Comparison of ENCODE assay signal across 23 mouse cellular contexts in genomic region chr2:48349794-48350193, GRCm38 (mm10).
A peak's percentile ranks its signal among the peaks of the same experiment; 100 is the strongest.
DNase-seq lines count a peak whose midpoint lies in the region; ATAC-seq lines count a peak whose summit lies in the region.
"Had no signal": no experiment of that assay in that cellular context is flagged by ENCODE, and none has a peak within 500 bp of the region (broad histone marks: within the 10 kb centered on the region; RNA-seq: fewer than 3 reads in every experiment).

No protein-coding gene starts in this region.

- WGBS in lung, embryonic 15.5 days: 36% methylated on average over 3 of the region's 3 CpGs

- H3K36me3 ChIP-seq in lung, embryonic 15.5 days: no peaks in the 10 kb centered on the region
- H3K36me3 ChIP-seq: G1E; heart, embryonic 12.5 days; limb, embryonic 13.5 days; midbrain, embryonic 15.5 days had no signal

- no peak for DNase-seq in lung, postnatal 10 days
- DNase-seq in CD4-positive, CD25-positive, alpha-beta regulatory T cell, adult 2 months (ENCODE audit: low read depth, low spot score): peak; percentile 35
- DNase-seq in naive thymus-derived CD4-positive, alpha-beta T cell, adult 2 months (ENCODE audit: low read depth): peak; percentile 50
- no peak for DNase-seq in frontal cortex, postnatal 25 days (ENCODE audit: low spot score in 2 of 2)
- DNase-seq in heart, postnatal 10 days: no peak
- DNase-seq: adrenal gland, postnatal 25 days; cerebellum, adult 8-10 months; cerebellum, postnatal 25 days; gastrocnemius, postnatal 36 days; heart, adult 2 months; kidney, adult 2 months; kidney, postnatal 36 days; right cerebral cortex, adult 18-20 months; thymus, adult 2 months had no signal

- intact Hi-C loops in heart, postnatal 10 days (cut with DNase I): no loop called here

- H3K9ac ChIP-seq in lung, embryonic 15.5 days: no peak overlapping the region
- H3K9ac ChIP-seq: heart, embryonic 12.5 days; hindbrain, embryonic 14.5 days; limb, embryonic 13.5 days; midbrain, embryonic 15.5 days had no signal

- no peaks in the 10 kb centered on the region for H3K27me3 ChIP-seq in lung, embryonic 15.5 days
- H3K27me3 ChIP-seq: heart, embryonic 12.5 days; limb, embryonic 13.5 days; midbrain, embryonic 15.5 days had no signal

- H3K4me3 ChIP-seq in lung, embryonic 15.5 days: no peak overlapping the region
- H3K4me3 ChIP-seq: heart, adult 2 months; heart, embryonic 12.5 days; limb, embryonic 13.5 days; midbrain, embryonic 15.5 days had no signal

- no peak overlapping the region for H3K4me2 ChIP-seq in lung, embryonic 15.5 days
- H3K4me2 ChIP-seq: heart, embryonic 12.5 days; hindbrain, embryonic 14.5 days; limb, embryonic 13.5 days; liver, embryonic 11.5 days; midbrain, embryonic 15.5 days had no signal

- H3K9me3 ChIP-seq in lung, embryonic 15.5 days: no peaks in the 10 kb centered on the region
- H3K9me3 ChIP-seq: G1E; heart, embryonic 12.5 days; limb, embryonic 13.5 days; midbrain, embryonic 15.5 days had no signal

- H3K4me1 ChIP-seq in lung, embryonic 15.5 days: 0 out of 2 replicates have a peak, but pooled peaks cover 12% of the 10 kb centered on the region
- H3K4me1 ChIP-seq: heart, embryonic 12.5 days; limb, embryonic 13.5 days; midbrain, embryonic 15.5 days had no signal

- ATAC-seq in lung, embryonic 15.5 days (ENCODE audit: borderline replicate concordance, extremely low read depth, low FRiP score, low TSS enrichment): no peak; the same call in 1 of the 2 replicates
- 0 out of 2 replicates have a peak, but pooled peaks have one; percentile 47 for ATAC-seq in common myeloid progenitor, adult 5-6 weeks (replicated peaks; ENCODE audit: low read depth, poor library complexity, severe bottlenecking)
- ATAC-seq: forebrain, embryonic 14.5 days; midbrain, embryonic 15.5 days had no signal

- H3K27ac ChIP-seq in lung, embryonic 15.5 days: peak overlapping the region; percentile 19; the same call in 1 of the 2 replicates
- H3K27ac ChIP-seq: heart, adult 2 months; hindbrain, embryonic 14.5 days; limb, embryonic 13.5 days; midbrain, embryonic 15.5 days had no signal

Comparison
In these comparisons a context has a peak if more than half of its experiments do, and no peak if none do; other contexts are left out.
1. DNase-seq: peak in CD4-positive, CD25-positive, alpha-beta regulatory T cell, adult 2 months (single experiment) and naive thymus-derived CD4-positive, alpha-beta T cell, adult 2 months (single experiment); none in lung, postnatal 10 days (single experiment), frontal cortex, postnatal 25 days (0 of 2) and heart, postnatal 10 days (0 of 2).